Mouse (Mus musculus): ENCODE data around the gene Ppp1r13b. TPM values are rescaled to one million over a fixed set of nuclear protein-coding genes. Genes with fewer than 3 reads are reported as not detected.

Ppp1r13b gene
- polyA plus RNA-seq, 1 experiment, result 12.6 TPM

GRCm38 (mm10) chr12:111842565-111843433 is 65.1 kb downstream of the Ppp1r13b start:
- Histone ChIP-seq H3K4me3 (ENCODE audit: insufficient read depth, low read length) (no peak overlapping the region), H3K4me1 (ENCODE audit: control insufficient read depth, insufficient read depth, low read length) (peaks cover 16% of the 10 kb centered on the region), H3K27ac (ENCODE audit: insufficient read depth, low read depth, low read length) (peak overlapping the region; percentile 70)
- TF ChIP-seq CTCF (IDR thresholded peaks at IDR 0.05; ENCODE audit: low read depth, low read length) (no peak), POLR2A (IDR thresholded peaks at IDR 0.05; ENCODE audit: borderline replicate concordance, low read depth, low read length) (no peak)

DNA sequence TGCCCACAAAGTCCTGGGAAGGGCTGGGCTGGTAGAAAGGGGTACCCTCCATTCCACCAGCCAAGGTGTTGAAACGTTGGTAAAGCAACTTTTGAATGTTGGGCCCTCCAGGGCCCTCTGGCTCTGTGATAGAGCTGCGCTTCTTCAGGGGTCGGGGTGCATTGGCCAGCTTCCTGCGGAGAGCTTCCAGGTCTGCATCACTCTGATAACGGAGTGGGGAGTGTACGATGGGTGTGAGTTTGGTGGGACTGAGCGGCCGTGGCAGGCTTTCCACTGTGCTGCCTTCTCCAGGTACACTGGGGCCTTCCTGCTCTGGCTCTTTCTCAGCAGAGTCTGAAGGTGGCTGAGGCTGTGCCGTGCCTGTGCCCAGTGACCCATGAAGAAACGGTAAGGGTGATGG is 74.5 kb downstream of the Ppp1r13b start:
- Histone ChIP-seq H3K4me3 (ENCODE audit: insufficient read depth, low read length) (no peak overlapping the region), H3K4me1 (ENCODE audit: control insufficient read depth, insufficient read depth, low read length) (0 out of 2 replicates have a peak, but pooled peaks cover 3% of the 10 kb centered on the region), H3K27ac (ENCODE audit: insufficient read depth, low read depth, low read length) (no peak overlapping the region)
- TF ChIP-seq CTCF (IDR thresholded peaks at IDR 0.05; ENCODE audit: low read depth, low read length) (no peak), POLR2A (IDR thresholded peaks at IDR 0.05; ENCODE audit: borderline replicate concordance, low read depth, low read length) (no peak)

DNA sequence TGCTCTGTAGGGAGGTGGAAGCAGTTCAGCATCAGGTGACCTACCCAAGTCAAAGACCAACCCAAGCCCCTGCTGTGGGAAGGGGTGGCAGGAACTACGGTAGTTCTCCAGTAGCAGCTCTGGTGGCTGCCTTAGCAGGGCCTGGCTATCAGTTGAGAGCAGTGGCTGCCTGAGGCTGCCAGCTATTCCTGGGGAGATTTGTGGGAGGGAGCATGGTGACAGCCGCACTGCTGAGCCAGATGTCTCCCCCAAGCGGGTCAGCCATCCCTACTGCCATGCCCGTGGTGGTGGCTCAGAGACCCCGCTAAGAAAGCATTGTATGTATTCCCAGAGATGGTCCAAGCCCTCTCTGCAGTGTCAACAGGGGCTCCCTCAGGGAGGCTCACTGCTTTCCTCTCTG is 75.3 kb downstream of the Ppp1r13b start:
- H3K27ac ChIP-seq (ENCODE audit: insufficient read depth, low read depth, low read length), result no peak overlapping the region
- TF ChIP-seq POLR2A (IDR thresholded peaks at IDR 0.05; ENCODE audit: borderline replicate concordance, low read depth, low read length) (no peak), CTCF (IDR thresholded peaks at IDR 0.05; ENCODE audit: low read depth, low read length) (no peak)
- H3K4me3 ChIP-seq (ENCODE audit: insufficient read depth, low read length), result no peak overlapping the region
- 0 out of 2 replicates have a peak, but pooled peaks cover 3% of the 10 kb centered on the region for H3K4me1 ChIP-seq (ENCODE audit: control insufficient read depth, insufficient read depth, low read length)

- Histone ChIP-seq H3K4me1 (ENCODE audit: control insufficient read depth, insufficient read depth, low read length) (0 out of 2 replicates have a peak, but pooled peaks cover 3% of the 10 kb centered on the region), H3K4me3 (ENCODE audit: insufficient read depth, low read length) (no peak overlapping the region), H3K27ac (ENCODE audit: insufficient read depth, low read depth, low read length) (no peak overlapping the region)
- no peak for TF ChIP-seq POLR2A (IDR thresholded peaks at IDR 0.05; ENCODE audit: borderline replicate concordance, low read depth, low read length)
Measured at GRCm38 (mm10) chr12:111830375-111830774, 77.5 kb downstream of the Ppp1r13b start.

DNA sequence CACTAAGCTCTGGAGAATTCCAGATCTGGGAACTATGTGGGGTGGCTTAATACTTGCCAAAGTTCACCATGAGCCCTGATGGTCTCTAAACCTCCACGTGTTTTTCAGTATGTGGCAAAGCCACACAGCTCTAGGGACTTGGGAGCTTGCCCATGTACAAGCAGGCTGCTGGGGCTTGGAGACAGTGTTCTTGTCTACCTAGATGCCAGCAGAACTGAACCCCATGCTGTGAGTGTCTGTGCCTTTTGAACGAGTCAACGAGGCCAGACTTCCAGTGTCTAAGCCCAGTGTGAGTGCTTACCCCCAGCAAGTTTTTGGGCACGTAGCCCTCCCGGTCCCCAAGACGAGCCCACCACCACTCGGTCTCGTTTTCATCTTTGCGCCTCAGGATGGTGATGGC is 78.0 kb downstream of the Ppp1r13b start:
- TF ChIP-seq POLR2A (IDR thresholded peaks at IDR 0.05; ENCODE audit: borderline replicate concordance, low read depth, low read length) (no peak), CTCF (IDR thresholded peaks at IDR 0.05; ENCODE audit: low read depth, low read length) (no peak)
- H3K27ac ChIP-seq (ENCODE audit: insufficient read depth, low read depth, low read length), result no peak overlapping the region
- 0 out of 2 replicates have a peak, but pooled peaks cover 3% of the 10 kb centered on the region for H3K4me1 ChIP-seq (ENCODE audit: control insufficient read depth, insufficient read depth, low read length)
- no peak overlapping the region for H3K4me3 ChIP-seq (ENCODE audit: insufficient read depth, low read length)

- TF ChIP-seq POLR2A (IDR thresholded peaks at IDR 0.05; ENCODE audit: borderline replicate concordance, low read depth, low read length) (no peak), CTCF (IDR thresholded peaks at IDR 0.05; ENCODE audit: low read depth, low read length) (no peak)
- H3K4me1 ChIP-seq (ENCODE audit: control insufficient read depth, insufficient read depth, low read length), result 0 out of 2 replicates have a peak, but pooled peaks cover 3% of the 10 kb centered on the region
- H3K27ac ChIP-seq (ENCODE audit: insufficient read depth, low read depth, low read length), result no peak overlapping the region
- H3K4me3 ChIP-seq (ENCODE audit: insufficient read depth, low read length), result no peak overlapping the region
Measured at GRCm38 (mm10) chr12:111829447-111829846, 78.5 kb downstream of the Ppp1r13b start.

DNA sequence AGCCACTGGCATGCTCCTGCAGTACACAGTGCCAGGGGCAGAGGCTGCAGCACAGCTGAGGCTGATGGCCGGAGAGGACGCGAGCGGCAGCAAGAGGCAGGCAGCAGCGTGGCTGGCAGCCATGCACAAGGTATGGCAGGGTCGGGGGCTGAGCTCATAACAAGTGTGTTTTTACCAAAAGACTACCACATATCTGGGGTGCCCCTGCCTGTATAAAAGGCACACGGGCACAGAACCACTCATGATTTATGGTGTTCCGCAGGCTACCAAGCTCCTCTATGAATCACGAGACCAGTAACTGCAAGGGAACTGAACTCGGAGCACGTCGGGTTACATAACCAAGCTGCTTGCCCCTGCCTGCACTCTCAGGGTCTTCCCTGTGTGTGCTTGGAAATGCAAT is 80.4 kb downstream of the Ppp1r13b start:
- no peak overlapping the region for H3K27ac ChIP-seq (ENCODE audit: insufficient read depth, low read depth, low read length)
- no peak overlapping the region for H3K4me3 ChIP-seq (ENCODE audit: insufficient read depth, low read length)
- TF ChIP-seq POLR2A (IDR thresholded peaks at IDR 0.05; ENCODE audit: borderline replicate concordance, low read depth, low read length) (no peak), CTCF (IDR thresholded peaks at IDR 0.05; ENCODE audit: low read depth, low read length) (no peak)
- H3K4me1 ChIP-seq (ENCODE audit: control insufficient read depth, insufficient read depth, low read length), result 0 out of 2 replicates have a peak, but pooled peaks cover 3% of the 10 kb centered on the region

DNA sequence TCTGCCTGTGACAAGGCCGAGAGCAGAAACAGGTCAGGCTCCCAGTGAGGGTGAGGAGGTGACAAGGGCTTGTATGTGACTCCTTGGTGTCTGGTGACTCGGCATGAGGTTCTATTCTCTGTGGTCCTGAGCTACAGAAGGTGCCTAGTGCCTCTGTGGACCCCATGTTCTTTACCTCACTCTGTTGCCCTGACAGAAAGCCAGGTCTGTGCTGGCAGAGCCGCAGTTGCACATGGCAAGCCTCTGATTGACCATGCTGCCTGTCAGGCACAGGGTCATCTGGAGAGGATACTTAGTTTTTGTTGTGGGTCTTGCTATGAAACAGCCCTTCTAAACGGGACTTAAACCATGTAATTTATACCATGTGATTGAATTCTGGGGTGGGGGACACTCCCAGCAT is 86.0 kb downstream of the Ppp1r13b start:
- Histone ChIP-seq H3K4me1 (ENCODE audit: control insufficient read depth, insufficient read depth, low read length) (peaks cover 17% of the 10 kb centered on the region), H3K27ac (ENCODE audit: insufficient read depth, low read depth, low read length) (no peak overlapping the region), H3K4me3 (ENCODE audit: insufficient read depth, low read length) (no peak overlapping the region)
- TF ChIP-seq CTCF (IDR thresholded peaks at IDR 0.05; ENCODE audit: low read depth, low read length) (no peak), POLR2A (IDR thresholded peaks at IDR 0.05; ENCODE audit: borderline replicate concordance, low read depth, low read length) (no peak)

GRCm38 (mm10) chr12:111820708-111821107 is 87.2 kb downstream of the Ppp1r13b start:
- no peak overlapping the region for H3K4me3 ChIP-seq (ENCODE audit: insufficient read depth, low read length)
- H3K27ac ChIP-seq (ENCODE audit: insufficient read depth, low read depth, low read length), result no peak overlapping the region
- TF ChIP-seq CTCF (IDR thresholded peaks at IDR 0.05; ENCODE audit: low read depth, low read length) (no peak), POLR2A (IDR thresholded peaks at IDR 0.05; ENCODE audit: borderline replicate concordance, low read depth, low read length) (no peak)
- H3K4me1 ChIP-seq (ENCODE audit: control insufficient read depth, insufficient read depth, low read length), result peaks cover 25% of the 10 kb centered on the region

- TF ChIP-seq POLR2A (IDR thresholded peaks at IDR 0.05; ENCODE audit: borderline replicate concordance, low read depth, low read length) (no peak), CTCF (IDR thresholded peaks at IDR 0.05; ENCODE audit: low read depth, low read length) (no peak)
- Histone ChIP-seq H3K4me3 (ENCODE audit: insufficient read depth, low read length) (no peak overlapping the region), H3K27ac (ENCODE audit: insufficient read depth, low read depth, low read length) (no peak overlapping the region), H3K4me1 (ENCODE audit: control insufficient read depth, insufficient read depth, low read length) (peaks cover 28% of the 10 kb centered on the region)
Measured at GRCm38 (mm10) chr12:111819936-111820335, 88.0 kb downstream of the Ppp1r13b start.
